Mouse (Mus musculus) right cerebral cortex, postnatal 36 days (tissue): ENCODE measurements around the gene Tex10.

Experiments
- DNase-seq, 2 experiments: peaks; one replicate each; pipeline ENCODE4 v3.0.0; 2022; ENCODE audit warnings: low spot score in 2 of 2, mixed read lengths in 1 of 2

Tex10 gene

DNA sequence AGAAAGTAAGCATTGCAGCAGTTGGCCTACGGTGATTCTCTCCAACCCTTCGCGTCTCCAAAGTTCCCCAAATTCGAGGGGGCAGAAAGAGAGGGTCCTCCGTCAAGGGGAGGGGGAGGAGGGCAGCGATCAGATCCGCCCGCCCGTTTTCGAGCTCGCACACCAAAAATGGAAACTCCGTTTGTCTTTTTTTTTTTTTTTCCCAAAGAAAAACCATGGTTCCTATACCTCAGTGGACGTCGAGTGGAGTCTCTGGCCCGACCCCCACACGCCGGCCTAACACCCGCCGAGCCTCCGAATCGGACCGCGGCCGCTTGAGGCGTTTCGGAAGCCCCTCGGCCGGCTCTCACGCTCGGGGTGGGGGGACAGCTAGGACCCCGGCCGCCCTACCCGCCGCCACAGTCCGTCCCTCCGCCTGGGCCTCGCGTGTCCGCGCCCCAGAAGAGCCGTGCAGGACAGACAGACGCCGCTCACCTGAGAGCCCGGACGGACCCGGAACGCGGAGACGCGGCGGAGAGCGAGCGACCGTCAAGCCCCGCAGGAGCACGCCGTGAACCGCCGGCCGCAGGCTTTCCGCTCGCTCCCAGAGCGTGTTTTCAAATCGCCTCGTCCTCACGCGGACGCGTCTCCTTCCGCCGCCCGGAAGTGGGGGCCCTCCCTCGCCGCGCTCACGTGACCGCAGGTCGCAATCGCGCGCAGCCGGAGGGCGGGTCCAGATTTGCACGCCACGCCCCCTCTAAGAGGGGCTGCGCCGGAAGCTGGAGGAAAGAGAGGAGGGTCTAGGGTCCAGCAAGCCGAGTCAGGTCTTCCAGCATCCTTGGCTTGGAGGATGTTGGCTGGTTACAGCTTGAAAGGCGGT, at the start of gene Tex10:
TSS of gene Tex10 (minus strand) at position 668 of the 859 bp plus-strand sequence.
- DNase-seq, result peak; percentile 77 to 79

- DNase-seq, result no peak
Observed at GRCm38 (mm10) chr4:48510861-48511260, 37.6 kb upstream of the Tex10 start.

- no peak for DNase-seq
Observed at GRCm38 (mm10) chr4:48492510-48492909, 19.3 kb upstream of the Tex10 start.

- DNase-seq, result no peak
Observed at GRCm38 (mm10) chr4:48491290-48491743, 18.1 kb upstream of the Tex10 start.

- DNase-seq, result no peak
Observed at GRCm38 (mm10) chr4:48488916-48489315, 15.7 kb upstream of the Tex10 start.

- no peak for DNase-seq
Observed at GRCm38 (mm10) chr4:48481287-48481686, 8.0 kb upstream of the Tex10 start.

- no peak for DNase-seq
Observed at GRCm38 (mm10) chr4:48473651-48474011, 372 bp upstream of the Tex10 start.

- DNase-seq, result no peak
Observed at GRCm38 (mm10) chr4:48472052-48472791, 1.0 kb downstream of the Tex10 start.

DNA sequence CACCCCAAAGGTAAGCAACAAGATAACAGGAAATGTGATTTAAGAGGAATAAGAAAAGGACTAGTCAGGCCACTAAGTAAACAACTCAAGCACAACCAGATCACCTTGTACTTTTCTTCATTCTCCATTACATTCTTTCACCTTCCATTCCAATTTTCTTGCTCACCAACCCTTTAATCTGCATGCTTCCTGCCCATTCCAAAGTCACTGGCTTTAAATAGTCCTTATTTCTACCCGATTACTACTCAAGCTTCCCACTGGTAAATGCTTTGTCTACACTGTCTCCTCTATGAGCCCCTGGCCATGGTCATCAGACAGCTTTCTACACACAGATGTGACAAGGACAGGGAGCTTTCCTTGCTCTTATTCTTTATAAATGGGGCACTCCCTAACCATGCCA, 2.3 kb downstream of the Tex10 start:
- no peak for DNase-seq

DNA sequence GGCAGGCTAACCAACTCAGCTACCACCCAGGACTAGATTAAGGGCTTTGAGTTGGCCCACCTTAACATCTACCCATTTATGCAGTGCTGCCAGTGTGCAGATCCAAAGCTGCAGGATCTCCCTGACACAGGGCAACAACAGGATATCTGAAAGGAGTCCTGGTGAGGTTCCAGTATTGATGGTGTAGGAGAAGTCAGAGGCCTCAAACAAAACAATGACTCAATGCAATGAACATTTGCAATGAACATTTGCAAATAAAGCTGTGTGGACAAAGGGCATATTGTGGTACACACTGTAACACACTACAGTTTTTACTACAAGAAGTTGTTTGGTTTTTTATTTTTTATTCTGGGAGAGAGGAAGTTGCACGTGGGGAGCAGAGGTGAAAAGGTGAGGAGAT, 12.2 kb downstream of the Tex10 start:
- no peak for DNase-seq

- no peak for DNase-seq
Observed at GRCm38 (mm10) chr4:48458436-48458835, 14.8 kb downstream of the Tex10 start.

DNA sequence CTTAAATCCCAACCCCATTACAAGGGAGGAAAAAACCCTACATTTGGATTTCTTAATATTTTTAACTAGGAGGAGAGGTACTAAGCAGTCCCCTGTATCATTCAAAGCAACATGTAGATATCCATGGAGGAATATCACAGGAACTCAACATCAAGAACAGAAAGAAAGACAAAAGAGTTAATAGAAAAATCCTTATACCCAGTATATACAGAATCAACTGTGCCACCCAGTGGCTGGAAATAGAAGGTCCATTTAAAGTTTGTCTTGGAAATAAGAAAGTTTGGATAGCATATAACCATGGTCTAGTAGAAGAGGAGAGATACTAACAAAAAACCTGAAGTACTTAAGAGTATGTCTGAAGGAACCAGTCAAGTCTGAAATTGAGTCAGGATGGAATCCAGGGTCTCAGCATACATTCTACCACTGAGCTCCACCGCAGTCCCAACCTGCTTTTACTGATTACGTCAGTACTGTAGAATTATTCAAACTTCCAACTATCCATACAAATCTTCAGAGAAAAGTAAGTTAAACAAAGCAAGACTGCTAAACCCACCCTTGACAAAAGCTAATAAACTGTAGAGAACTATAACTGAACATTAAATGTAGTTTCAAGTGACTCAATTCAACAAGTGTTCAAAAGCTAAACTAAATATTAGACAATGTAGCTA, 19.0 kb downstream of the Tex10 start:
- DNase-seq, result no peak

GRCm38 (mm10) chr4:48428054-48428453, 45.2 kb downstream of the Tex10 start:
- DNase-seq, result no peak

- DNase-seq, result no peak
Observed at GRCm38 (mm10) chr4:48427413-48427812, 45.8 kb downstream of the Tex10 start.

DNA sequence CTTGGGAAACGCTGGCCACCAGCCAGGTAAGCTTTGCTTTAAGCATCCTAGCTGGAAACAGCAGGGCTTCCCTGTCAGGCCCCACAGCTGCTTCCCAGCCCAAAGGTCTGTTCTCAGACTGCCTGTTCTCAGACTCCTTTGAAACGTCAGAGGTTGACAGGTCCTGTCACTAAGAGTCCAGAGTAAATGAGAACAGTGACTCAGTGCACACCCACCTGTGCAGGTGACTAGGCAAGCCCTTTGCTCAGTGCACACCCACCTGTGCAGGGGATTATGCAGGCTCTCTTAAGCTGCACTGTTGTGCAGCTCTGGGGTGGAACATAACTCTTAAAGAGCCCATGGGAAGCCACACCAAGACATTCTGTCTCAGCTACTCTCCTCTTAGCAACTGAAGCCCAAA, 49.5 kb downstream of the Tex10 start:
- no peak for DNase-seq

GRCm38 (mm10) chr4:48422633-48423032, 50.6 kb downstream of the Tex10 start:
- no peak for DNase-seq

- no peak for DNase-seq
Observed at GRCm38 (mm10) chr4:48418831-48419468, 54.3 kb downstream of the Tex10 start.

- no peak for DNase-seq
Observed at GRCm38 (mm10) chr4:48415838-48416335, 57.4 kb downstream of the Tex10 start.

GRCm38 (mm10) chr4:48413473-48413872, 59.8 kb downstream of the Tex10 start:
- no peak for DNase-seq

- DNase-seq, result peak; percentile 32 to 35
Observed at GRCm38 (mm10) chr4:48407350-48408039, 65.8 kb downstream of the Tex10 start.
